Mouse (Mus musculus): Measurements from ENCODE around the gene Ajuba.

Ajuba gene

GRCm38 (mm10) chr14:54528446-54529111 is 48.8 kb downstream of the Ajuba start:
- ChIA-PET POLR2A (interaction anchor here (0.6 to 2.7 kb wide), 47 partner anchors 9 to 259 kb away, joined by 3 to 27 read pairs (median 4); partner anchors contain the start of genes Prmt5 (in 3 of the 4), Cdh24 (in 2 of the 4), Haus4 (in 2 of the 4) and 1700123O20Rik (in 1 of the 4)), CTCF (interaction anchor here (0.6 to 2.4 kb wide), 104 partner anchors 10 to 471 kb away, joined by 3 to 34 read pairs (median 5); partner anchors contain the start of genes Cdh24 (in 4 of the 4), Haus4 (in 4 of the 4), Prmt5 (in 3 of the 4) and Slc7a7 (in 2 of the 4))

- CTCF ChIA-PET, result interaction anchor here (0.5 to 2.4 kb wide), 99 partner anchors 10 to 1218 kb away, joined by 3 to 34 read pairs (median 5); partner anchors contain the start of genes Cdh24 (in 4 of the 4), Haus4 (in 4 of the 4), Prmt5 (in 3 of the 4) and Slc7a7 (in 2 of the 4)
- POLR2A ChIA-PET, result interaction anchor here (0.6 to 2.7 kb wide), 44 partner anchors 10 to 260 kb away, joined by 3 to 27 read pairs (median 4); partner anchors contain the start of genes Prmt5 (in 3 of the 4), Cdh24 (in 2 of the 4), Haus4 (in 2 of the 4) and 1700123O20Rik (in 1 of the 4)
Measured at GRCm38 (mm10) chr14:54528007-54528393, 49.4 kb downstream of the Ajuba start.

GRCm38 (mm10) chr14:54527227-54528006 is 49.9 kb downstream of the Ajuba start:
- CTCF ChIA-PET, result interaction anchor here (0.5 to 2.4 kb wide), 46 partner anchors 9 to 1218 kb away, joined by 3 to 32 read pairs (median 6); partner anchors contain the start of genes Haus4 (in 3 of the 4), Cdh24 (in 2 of the 4), Prmt5 (in 2 of the 4) and Slc7a7 (in 2 of the 4)
- POLR2A ChIA-PET, result interaction anchor here (0.5 to 2.7 kb wide), 30 partner anchors 10 to 270 kb away, joined by 3 to 27 read pairs (median 4); partner anchors contain the start of genes Prmt5 (in 3 of the 4), Haus4 (in 2 of the 4), Lrp10 (in 1 of the 4) and Psmb5 (in 1 of the 4)

- ChIA-PET POLR2A (interaction anchor here in 2 of 4 experiments (0.7 to 1.3 kb wide), 8 partner anchors 9 to 116 kb away, joined by 3 to 4 read pairs (median 3); partner anchors contain the start of gene Haus4 (in 1 of the 2)), CTCF (interaction anchor here (0.6 to 1.6 kb wide), 25 partner anchors 17 to 760 kb away, joined by 3 to 13 read pairs (median 4); partner anchors contain the start of gene Acin1 (in 1 of the 4))
Measured at GRCm38 (mm10) chr14:54523600-54523999, 53.8 kb downstream of the Ajuba start.
